Mouse (Mus musculus) G1E (cell line): ENCODE measurements around the gene Tas2r134.

Experiments used
- CTCF ChIP-seq: IDR thresholded peaks from 2 replicates; pipeline ENCODE4 v1.5.1; 2012; ENCODE audit warnings: low read depth, low read length, inconsistent platforms, mixed read lengths
- GATA1 ChIP-seq: IDR thresholded peaks from 2 replicates; pipeline ENCODE4 v1.6.1; 2012; ENCODE audit warnings: borderline replicate concordance, low read length, inconsistent platforms, mixed read lengths
- POLR2AphosphoS5 ChIP-seq: IDR thresholded peaks from 2 replicates; pipeline ENCODE4 v1.6.1; 2012; ENCODE audit warnings: low read depth, low read length, inconsistent platforms; ENCODE audit not compliant: insufficient replicate concordance
- TAL1 ChIP-seq: conservative IDR thresholded peaks from 2 replicates; pipeline ENCODE4 v1.6.1; 2012; ENCODE audit warnings: low read depth, low read length, inconsistent platforms, mixed read lengths

- TF ChIP-seq CTCF (no peak), GATA1 (no peak), POLR2AphosphoS5 (no peak), TAL1 (no peak)
Measured at GRCm38 (mm10) chr2:51643244-51644139, 16.2 kb downstream of the Tas2r134 start.
